Mouse (Mus musculus): ENCODE data around the gene Fbxl13. TPM values are rescaled to one million over a fixed set of nuclear protein-coding genes. Genes with fewer than 3 reads are reported as not detected.

Fbxl13 gene
- polyA plus RNA-seq, 1 experiment = not detected

DNA sequence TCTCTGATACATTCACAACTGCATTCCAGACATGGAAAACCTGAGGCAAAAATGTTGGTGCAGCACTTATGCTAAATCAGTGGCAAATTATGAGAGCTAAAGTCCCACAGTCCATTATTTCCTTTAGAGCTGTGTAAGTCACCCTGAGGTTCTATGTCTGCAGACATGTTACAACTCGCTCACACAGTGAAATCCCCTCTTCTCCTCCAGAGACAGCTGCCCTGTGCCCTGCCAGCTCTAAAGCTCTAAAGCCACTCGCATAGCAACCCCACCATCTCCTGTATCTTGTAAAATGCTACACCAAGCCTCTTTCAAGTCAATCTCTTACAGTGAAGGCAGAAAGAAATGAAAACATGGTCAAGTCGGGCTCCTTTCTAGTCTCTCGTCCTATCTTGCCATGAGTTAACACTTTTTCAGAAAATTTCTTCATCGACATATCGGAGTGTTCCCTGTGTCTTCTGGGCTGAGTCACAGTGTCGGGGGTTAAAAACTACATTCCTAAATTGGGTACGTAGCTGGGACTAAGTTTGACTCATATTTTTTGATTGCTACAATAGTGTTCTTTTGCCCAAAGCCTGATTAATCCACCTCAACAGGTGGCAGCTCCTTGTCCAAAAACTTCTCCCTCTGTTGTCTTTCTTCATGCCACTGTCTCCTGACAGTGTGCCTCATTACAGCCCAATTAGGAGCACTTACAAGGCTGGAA, 152.0 kb downstream of the Fbxl13 start:
- no peaks in the 10 kb centered on the region for H3K4me1 ChIP-seq (ENCODE audit: control insufficient read depth, insufficient read depth, low read length)
- H3K27ac ChIP-seq (ENCODE audit: insufficient read depth, low read length) = no peak overlapping the region
- H3K4me3 ChIP-seq (ENCODE audit: low read depth, low read length) = no peak overlapping the region
- no peak overlapping the region for H3K9ac ChIP-seq (ENCODE audit: low read depth, poor library complexity, severe bottlenecking)
- H3K9me3 ChIP-seq (replicated peaks; ENCODE audit: control insufficient read depth, insufficient read depth, low read length, poor library complexity, severe bottlenecking) = no peaks in the 10 kb centered on the region
- TF ChIP-seq EP300 (IDR thresholded peaks at IDR 0.05; ENCODE audit: insufficient read depth, low read depth, low read length) = no peak
- TF ChIP-seq POLR2A (IDR thresholded peaks at IDR 0.05; ENCODE audit: insufficient read depth, low read length) = no peak
- TF ChIP-seq CTCF (IDR thresholded peaks at IDR 0.05; ENCODE audit: low read depth, low read length) = no peak
- no peaks in the 10 kb centered on the region for H3K36me3 ChIP-seq (ENCODE audit: control insufficient read depth, insufficient read depth, low read length, poor library complexity, severe bottlenecking)
- H3K27me3 ChIP-seq (ENCODE audit: control insufficient read depth, insufficient read depth, low read length, poor library complexity, severe bottlenecking) = no peaks in the 10 kb centered on the region

DNA sequence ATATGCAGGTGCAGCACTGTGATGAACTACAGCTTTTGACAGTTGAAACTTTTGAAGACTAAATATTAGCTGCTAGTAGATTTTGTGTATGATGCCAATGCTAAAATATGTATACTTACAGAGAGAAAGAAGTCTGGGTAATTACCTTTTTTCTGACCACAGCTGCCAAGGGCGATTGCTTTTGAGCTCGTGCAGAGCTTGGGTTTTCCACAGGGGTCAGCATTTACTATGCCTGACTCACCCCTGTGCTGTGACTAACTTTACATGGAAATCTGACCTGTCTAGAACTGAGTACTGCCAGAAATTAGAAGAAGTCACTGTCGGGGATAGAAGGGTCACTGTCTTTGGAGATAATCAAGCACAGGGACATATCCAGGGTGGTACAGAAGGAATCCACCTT, 153.2 kb downstream of the Fbxl13 start:
- H3K4me1 ChIP-seq (ENCODE audit: control insufficient read depth, insufficient read depth, low read length) = no peaks in the 10 kb centered on the region
- TF ChIP-seq CTCF (IDR thresholded peaks at IDR 0.05; ENCODE audit: low read depth, low read length) = no peak
- no peak for TF ChIP-seq EP300 (IDR thresholded peaks at IDR 0.05; ENCODE audit: insufficient read depth, low read depth, low read length)
- TF ChIP-seq POLR2A (IDR thresholded peaks at IDR 0.05; ENCODE audit: insufficient read depth, low read length) = no peak
- no peak overlapping the region for H3K4me3 ChIP-seq (ENCODE audit: low read depth, low read length)
- no peaks in the 10 kb centered on the region for H3K9me3 ChIP-seq (replicated peaks; ENCODE audit: control insufficient read depth, insufficient read depth, low read length, poor library complexity, severe bottlenecking)
- no peaks in the 10 kb centered on the region for H3K27me3 ChIP-seq (ENCODE audit: control insufficient read depth, insufficient read depth, low read length, poor library complexity, severe bottlenecking)
- no peaks in the 10 kb centered on the region for H3K36me3 ChIP-seq (ENCODE audit: control insufficient read depth, insufficient read depth, low read length, poor library complexity, severe bottlenecking)
- no peak overlapping the region for H3K9ac ChIP-seq (ENCODE audit: low read depth, poor library complexity, severe bottlenecking)
- H3K27ac ChIP-seq (ENCODE audit: insufficient read depth, low read length) = no peak overlapping the region

DNA sequence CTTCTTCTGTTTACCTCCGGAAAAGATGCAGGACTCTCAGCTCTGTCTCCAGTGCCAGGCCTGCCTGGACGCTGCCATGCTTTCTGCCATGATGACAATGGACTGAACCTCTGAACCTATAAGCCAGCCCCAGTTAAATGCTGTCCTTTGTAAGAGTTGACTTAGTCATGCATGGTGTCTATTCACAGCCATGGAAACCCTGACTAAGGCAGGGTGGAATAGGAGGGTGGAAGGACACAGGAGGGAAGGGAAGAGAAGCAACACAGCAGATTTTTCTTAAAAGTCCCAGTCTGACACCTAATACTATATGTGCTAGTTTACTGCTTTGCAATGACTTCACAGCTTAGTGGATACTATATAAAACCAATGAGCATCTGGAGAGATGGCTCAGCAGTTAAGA, 154.0 kb downstream of the Fbxl13 start:
- H3K4me1 ChIP-seq (ENCODE audit: control insufficient read depth, insufficient read depth, low read length) = no peaks in the 10 kb centered on the region
- H3K27me3 ChIP-seq (ENCODE audit: control insufficient read depth, insufficient read depth, low read length, poor library complexity, severe bottlenecking) = no peaks in the 10 kb centered on the region
- H3K9ac ChIP-seq (ENCODE audit: low read depth, poor library complexity, severe bottlenecking) = no peak overlapping the region
- no peak overlapping the region for H3K4me3 ChIP-seq (ENCODE audit: low read depth, low read length)
- TF ChIP-seq EP300 (IDR thresholded peaks at IDR 0.05; ENCODE audit: insufficient read depth, low read depth, low read length) (no peak), CTCF (IDR thresholded peaks at IDR 0.05; ENCODE audit: low read depth, low read length) (no peak), POLR2A (IDR thresholded peaks at IDR 0.05; ENCODE audit: insufficient read depth, low read length) (no peak)
- no peaks in the 10 kb centered on the region for H3K9me3 ChIP-seq (replicated peaks; ENCODE audit: control insufficient read depth, insufficient read depth, low read length, poor library complexity, severe bottlenecking)
- no peak overlapping the region for H3K27ac ChIP-seq (ENCODE audit: insufficient read depth, low read length)
- no peaks in the 10 kb centered on the region for H3K36me3 ChIP-seq (ENCODE audit: control insufficient read depth, insufficient read depth, low read length, poor library complexity, severe bottlenecking)

DNA sequence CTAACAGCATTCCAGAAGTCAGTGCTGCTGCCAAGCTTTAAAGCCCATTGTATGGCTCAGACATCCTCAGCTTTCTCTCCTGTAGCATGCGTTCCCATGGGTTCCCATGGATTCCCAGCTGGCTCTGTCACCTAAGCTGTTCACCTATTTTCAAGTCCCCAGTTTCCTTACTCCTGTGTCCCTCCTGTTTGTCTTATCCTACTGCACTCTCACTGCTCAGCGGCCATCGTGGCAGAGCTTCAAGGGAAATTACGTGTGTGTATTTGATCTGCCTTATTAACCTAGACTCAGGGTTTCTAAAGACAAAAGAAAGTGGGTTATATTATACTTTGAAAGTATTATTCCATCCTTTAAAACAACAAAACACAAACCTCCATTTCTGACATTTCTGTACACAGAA, 156.3 kb downstream of the Fbxl13 start:
- no peak overlapping the region for H3K9ac ChIP-seq (ENCODE audit: low read depth, poor library complexity, severe bottlenecking)
- no peaks in the 10 kb centered on the region for H3K27me3 ChIP-seq (ENCODE audit: control insufficient read depth, insufficient read depth, low read length, poor library complexity, severe bottlenecking)
- H3K4me3 ChIP-seq (ENCODE audit: low read depth, low read length) = no peak overlapping the region
- H3K4me1 ChIP-seq (ENCODE audit: control insufficient read depth, insufficient read depth, low read length) = no peaks in the 10 kb centered on the region
- H3K27ac ChIP-seq (ENCODE audit: insufficient read depth, low read length) = no peak overlapping the region
- TF ChIP-seq CTCF (IDR thresholded peaks at IDR 0.05; ENCODE audit: low read depth, low read length) (no peak), EP300 (IDR thresholded peaks at IDR 0.05; ENCODE audit: insufficient read depth, low read depth, low read length) (no peak), POLR2A (IDR thresholded peaks at IDR 0.05; ENCODE audit: insufficient read depth, low read length) (no peak)
- H3K9me3 ChIP-seq (replicated peaks; ENCODE audit: control insufficient read depth, insufficient read depth, low read length, poor library complexity, severe bottlenecking) = no peaks in the 10 kb centered on the region
- no peaks in the 10 kb centered on the region for H3K36me3 ChIP-seq (ENCODE audit: control insufficient read depth, insufficient read depth, low read length, poor library complexity, severe bottlenecking)

DNA sequence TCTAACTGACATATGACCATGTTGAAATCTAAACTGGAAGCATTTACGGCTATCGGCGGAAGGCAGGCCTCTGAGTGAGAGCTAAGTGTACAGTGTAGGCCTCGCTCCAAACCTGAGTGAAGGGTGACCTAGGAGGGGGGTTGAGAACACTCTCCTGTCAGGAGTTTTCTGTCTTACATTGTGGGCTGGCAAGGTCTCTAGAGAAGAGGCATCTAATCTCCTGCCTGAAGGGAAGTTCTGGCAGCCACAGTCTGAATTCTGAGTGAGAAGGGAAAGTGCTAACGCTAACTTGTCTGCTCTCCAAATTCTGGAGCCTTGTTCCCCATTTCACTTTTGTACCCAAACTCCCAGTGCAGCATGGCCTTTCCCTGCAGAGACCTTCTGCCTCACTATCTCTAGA, 156.9 kb downstream of the Fbxl13 start:
- no peak overlapping the region for H3K9ac ChIP-seq (ENCODE audit: low read depth, poor library complexity, severe bottlenecking)
- no peak for TF ChIP-seq POLR2A (IDR thresholded peaks at IDR 0.05; ENCODE audit: insufficient read depth, low read length)
- TF ChIP-seq EP300 (IDR thresholded peaks at IDR 0.05; ENCODE audit: insufficient read depth, low read depth, low read length) = no peak
- TF ChIP-seq CTCF (IDR thresholded peaks at IDR 0.05; ENCODE audit: low read depth, low read length) = no peak
- H3K4me3 ChIP-seq (ENCODE audit: low read depth, low read length) = no peak overlapping the region
- H3K4me1 ChIP-seq (ENCODE audit: control insufficient read depth, insufficient read depth, low read length) = no peaks in the 10 kb centered on the region
- no peaks in the 10 kb centered on the region for H3K9me3 ChIP-seq (replicated peaks; ENCODE audit: control insufficient read depth, insufficient read depth, low read length, poor library complexity, severe bottlenecking)
- H3K27me3 ChIP-seq (ENCODE audit: control insufficient read depth, insufficient read depth, low read length, poor library complexity, severe bottlenecking) = no peaks in the 10 kb centered on the region
- no peak overlapping the region for H3K27ac ChIP-seq (ENCODE audit: insufficient read depth, low read length)
- no peaks in the 10 kb centered on the region for H3K36me3 ChIP-seq (ENCODE audit: control insufficient read depth, insufficient read depth, low read length, poor library complexity, severe bottlenecking)

DNA sequence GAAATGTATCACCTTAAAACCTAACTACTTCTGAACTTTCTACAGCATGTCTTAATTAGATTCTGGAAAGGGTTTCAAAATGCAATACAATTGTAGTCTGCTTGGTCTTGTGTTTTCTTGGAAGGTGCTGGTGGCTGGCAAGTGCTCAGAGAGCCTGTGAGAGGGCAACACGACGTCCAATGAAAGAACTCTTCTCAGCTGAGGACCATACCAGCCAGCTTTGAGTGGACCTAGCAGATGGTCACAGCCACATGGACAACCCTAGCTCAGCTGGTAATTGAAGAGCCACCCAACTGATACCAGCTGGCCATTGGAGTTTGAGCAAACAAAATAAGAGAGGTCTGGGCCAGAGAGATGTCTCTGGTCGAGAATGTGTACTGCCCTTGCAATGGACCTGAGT, 157.7 kb downstream of the Fbxl13 start:
- Histone ChIP-seq H3K9me3 (replicated peaks; ENCODE audit: control insufficient read depth, insufficient read depth, low read length, poor library complexity, severe bottlenecking) (no peaks in the 10 kb centered on the region), H3K9ac (ENCODE audit: low read depth, poor library complexity, severe bottlenecking) (no peak overlapping the region), H3K36me3 (ENCODE audit: control insufficient read depth, insufficient read depth, low read length, poor library complexity, severe bottlenecking) (no peaks in the 10 kb centered on the region), H3K4me1 (ENCODE audit: control insufficient read depth, insufficient read depth, low read length) (no peaks in the 10 kb centered on the region), H3K27me3 (ENCODE audit: control insufficient read depth, insufficient read depth, low read length, poor library complexity, severe bottlenecking) (no peaks in the 10 kb centered on the region), H3K27ac (ENCODE audit: insufficient read depth, low read length) (no peak overlapping the region), H3K4me3 (ENCODE audit: low read depth, low read length) (no peak overlapping the region)
- TF ChIP-seq POLR2A (IDR thresholded peaks at IDR 0.05; ENCODE audit: insufficient read depth, low read length) (no peak), CTCF (IDR thresholded peaks at IDR 0.05; ENCODE audit: low read depth, low read length) (no peak), EP300 (IDR thresholded peaks at IDR 0.05; ENCODE audit: insufficient read depth, low read depth, low read length) (no peak)
